Mouse (Mus musculus): ENCODE data around the gene Chd5. TPM values are rescaled to one million over a fixed set of nuclear protein-coding genes. Genes with fewer than 3 reads are reported as not detected.

The Chd5 gene
- polyA plus RNA-seq, 1 experiment from 2014 or later: 53.7 TPM

DNA sequence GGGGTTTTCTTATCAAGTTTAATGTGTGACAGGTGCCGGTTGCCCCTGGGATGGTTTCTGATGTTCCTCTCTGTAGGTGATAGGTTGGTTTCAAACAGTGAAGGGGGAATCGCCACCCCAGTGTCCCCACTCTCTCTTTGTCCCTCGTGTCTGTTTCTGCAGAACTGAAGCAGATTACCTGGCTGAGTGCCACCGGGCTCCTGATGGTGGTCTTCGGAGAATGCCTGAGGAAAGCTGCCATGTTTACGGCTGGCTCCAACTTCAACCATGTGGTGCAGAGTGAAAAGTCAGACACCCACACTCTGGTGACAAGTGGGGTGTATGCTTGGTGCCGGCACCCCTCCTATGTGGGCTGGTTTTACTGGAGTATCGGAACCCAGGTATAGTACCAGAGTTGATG is 38.1 kb upstream of the Chd5 start:
- H3K9me3 ChIP-seq (replicated peaks): no peaks in the 10 kb centered on the region
- WGBS: 87% methylated on average over 8 of the region's 8 CpGs
- no peak overlapping the region for H3K27ac ChIP-seq (replicated peaks)
- no peak for ATAC-seq (ENCODE audit: low FRiP score)
- H3K36me3 ChIP-seq: peaks cover 50% of the 10 kb centered on the region
- no peak overlapping the region for H3K4me3 ChIP-seq (replicated peaks)
- H3K4me1 ChIP-seq: peaks cover 29% of the 10 kb centered on the region
- peaks cover 7% of the 10 kb centered on the region for H3K27me3 ChIP-seq (replicated peaks)
- H3K9ac ChIP-seq (replicated peaks): no peak overlapping the region
- no peak overlapping the region for H3K4me2 ChIP-seq

DNA sequence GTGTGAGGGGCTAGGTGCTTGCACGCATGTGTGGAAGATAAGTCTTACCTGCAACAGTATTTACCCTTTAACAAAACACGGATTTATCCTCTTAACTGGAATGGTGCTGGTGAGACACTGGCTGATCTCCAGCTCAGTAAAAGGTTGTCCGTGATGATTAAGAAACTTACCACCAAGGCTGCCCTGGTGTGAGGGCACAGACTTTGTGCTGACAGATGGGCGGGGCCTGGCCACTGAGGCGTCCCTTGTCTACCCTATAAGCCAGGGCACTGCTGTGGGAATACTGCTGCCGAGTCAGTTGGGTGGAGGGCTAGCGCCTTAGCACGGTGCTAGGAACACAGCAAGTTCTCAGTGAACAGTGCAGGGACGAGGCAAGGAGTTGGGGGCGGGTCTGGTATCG is 36.4 kb upstream of the Chd5 start:
- H3K9ac ChIP-seq (replicated peaks): no peak overlapping the region; the same call in 1 of the 2 replicates
- H3K4me2 ChIP-seq: no peak overlapping the region
- no peaks in the 10 kb centered on the region for H3K9me3 ChIP-seq (replicated peaks)
- H3K4me1 ChIP-seq: peaks cover 33% of the 10 kb centered on the region
- no peak overlapping the region for H3K4me3 ChIP-seq (replicated peaks)
- no peaks in the 10 kb centered on the region for H3K27me3 ChIP-seq (replicated peaks)
- no peak for ATAC-seq (ENCODE audit: low FRiP score)
- peaks cover 50% of the 10 kb centered on the region for H3K36me3 ChIP-seq
- no peak overlapping the region for H3K27ac ChIP-seq (replicated peaks)
- WGBS: 75% methylated on average over 11 of the region's 11 CpGs

DNA sequence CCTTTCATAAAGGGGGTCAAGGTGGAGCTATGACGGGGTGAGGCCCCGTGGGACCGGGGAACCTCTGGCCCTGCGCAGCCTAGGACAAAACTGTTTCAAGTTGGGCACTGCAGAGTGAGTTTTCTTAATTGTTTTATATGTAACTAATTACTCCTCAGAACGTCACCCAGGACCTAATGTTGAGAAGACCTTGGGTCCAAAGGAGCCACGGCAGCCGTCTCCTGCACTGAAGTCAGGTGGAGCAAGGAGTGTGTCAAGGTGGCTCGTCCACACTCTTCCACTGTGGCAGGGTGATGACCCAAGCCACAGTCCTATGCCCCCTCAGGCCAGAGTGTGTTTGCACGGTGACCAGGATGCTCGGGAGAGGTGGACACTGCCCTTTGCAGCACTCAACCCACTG is 35.3 kb upstream of the Chd5 start:
- peaks cover 56% of the 10 kb centered on the region for H3K36me3 ChIP-seq
- peaks cover 28% of the 10 kb centered on the region for H3K4me1 ChIP-seq
- no peak overlapping the region for H3K4me3 ChIP-seq (replicated peaks)

DNA sequence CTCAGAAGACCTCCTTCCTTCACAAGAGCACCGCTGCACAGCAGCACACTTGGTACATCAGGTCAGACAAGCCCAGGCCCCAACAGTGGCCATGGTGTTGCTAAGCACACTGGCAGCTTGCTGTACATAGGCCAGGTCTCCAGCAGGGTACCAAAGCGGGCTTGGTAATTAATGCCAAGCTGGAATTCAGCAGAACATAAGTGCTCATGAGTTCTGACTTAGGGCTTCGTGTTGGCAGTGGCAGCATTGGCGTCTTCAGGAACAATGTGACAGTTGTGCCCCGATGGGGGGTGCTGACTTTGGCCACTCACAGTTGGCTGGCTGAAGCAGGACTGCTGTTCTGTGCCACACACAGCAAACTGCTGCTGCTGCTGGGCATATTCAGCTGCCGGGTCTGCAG is 33.8 kb upstream of the Chd5 start:
- WGBS: 74% methylated on average over 6 of the region's 6 CpGs
- Histone ChIP-seq H3K9me3 (replicated peaks) (no peaks in the 10 kb centered on the region), H3K4me2 (no peak overlapping the region), H3K27me3 (replicated peaks) (peaks cover 4% of the 10 kb centered on the region), H3K4me1 (peaks cover 19% of the 10 kb centered on the region), H3K27ac (replicated peaks) (no peak overlapping the region), H3K9ac (replicated peaks) (no peak overlapping the region), H3K36me3 (peaks cover 55% of the 10 kb centered on the region), H3K4me3 (replicated peaks) (no peak overlapping the region)
- ATAC-seq (ENCODE audit: low FRiP score): no peak

More for the DNA sequence above, 35.3 kb upstream of the Chd5 start:
- 94% methylated on average over 10 of the region's 10 CpGs for WGBS
- Histone ChIP-seq H3K27me3 (replicated peaks) (no peaks in the 10 kb centered on the region), H3K9ac (replicated peaks) (no peak overlapping the region), H3K4me2 (no peak overlapping the region), H3K27ac (replicated peaks) (no peak overlapping the region), H3K9me3 (replicated peaks) (no peaks in the 10 kb centered on the region)
- no peak for ATAC-seq (ENCODE audit: low FRiP score)

DNA sequence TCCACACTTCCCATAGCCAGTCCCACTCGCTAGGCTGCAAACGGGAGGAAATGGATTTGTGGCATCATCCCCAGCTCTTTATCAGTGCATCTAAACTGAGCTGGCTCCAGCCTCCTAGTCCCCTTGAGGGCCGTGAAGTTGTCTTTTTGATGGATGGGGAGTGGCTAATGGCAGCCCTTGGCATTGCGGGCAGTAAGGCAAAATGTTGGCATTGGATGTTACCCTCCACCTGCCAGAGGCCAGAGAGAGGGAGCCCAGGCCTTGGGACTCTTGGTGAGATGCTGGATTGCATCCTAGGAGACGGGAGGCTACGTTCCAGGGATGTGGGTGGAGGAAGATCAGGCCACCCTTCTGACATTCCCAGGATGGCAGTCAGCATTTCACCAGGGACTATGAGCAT is 32.5 kb upstream of the Chd5 start:
- no peak for ATAC-seq (ENCODE audit: low FRiP score)
- WGBS: 30% methylated on average over 6 of the region's 6 CpGs
- Histone ChIP-seq H3K4me2 (no peak overlapping the region), H3K9me3 (replicated peaks) (no peaks in the 10 kb centered on the region), H3K9ac (replicated peaks) (no peak overlapping the region), H3K27me3 (replicated peaks) (peaks cover 17% of the 10 kb centered on the region), H3K4me1 (peaks cover 19% of the 10 kb centered on the region), H3K36me3 (peaks cover 44% of the 10 kb centered on the region), H3K4me3 (replicated peaks) (no peak overlapping the region), H3K27ac (replicated peaks) (no peak overlapping the region)

DNA sequence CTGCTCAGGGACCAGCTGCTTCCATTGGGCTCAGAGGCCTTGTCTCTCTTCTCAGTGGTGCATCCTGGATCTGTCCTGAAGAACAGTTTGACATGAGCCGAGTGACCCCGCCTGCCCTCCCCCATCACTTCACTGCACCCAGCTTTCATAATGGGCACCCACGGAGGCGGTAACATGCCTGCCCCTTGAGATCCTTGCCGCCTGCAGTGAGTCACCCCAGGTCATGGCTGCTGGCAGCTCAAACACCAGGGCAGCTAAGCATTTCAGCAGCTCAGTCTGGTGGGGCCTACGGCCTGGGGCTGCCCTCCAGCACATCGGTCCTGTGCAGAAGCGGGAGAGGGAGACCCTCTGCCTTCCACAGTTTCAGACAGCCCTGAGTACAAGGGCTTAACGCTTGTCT is 30.9 kb upstream of the Chd5 start:
- no peak for ATAC-seq (ENCODE audit: low FRiP score)
- Histone ChIP-seq H3K4me3 (replicated peaks) (no peak overlapping the region), H3K27me3 (replicated peaks) (peaks cover 32% of the 10 kb centered on the region), H3K9ac (replicated peaks) (no peak overlapping the region), H3K4me1 (peaks cover 26% of the 10 kb centered on the region), H3K9me3 (replicated peaks) (no peaks in the 10 kb centered on the region), H3K36me3 (peaks cover 31% of the 10 kb centered on the region), H3K27ac (replicated peaks) (no peak overlapping the region), H3K4me2 (no peak overlapping the region)
- WGBS: 80% methylated on average over 9 of the region's 9 CpGs

DNA sequence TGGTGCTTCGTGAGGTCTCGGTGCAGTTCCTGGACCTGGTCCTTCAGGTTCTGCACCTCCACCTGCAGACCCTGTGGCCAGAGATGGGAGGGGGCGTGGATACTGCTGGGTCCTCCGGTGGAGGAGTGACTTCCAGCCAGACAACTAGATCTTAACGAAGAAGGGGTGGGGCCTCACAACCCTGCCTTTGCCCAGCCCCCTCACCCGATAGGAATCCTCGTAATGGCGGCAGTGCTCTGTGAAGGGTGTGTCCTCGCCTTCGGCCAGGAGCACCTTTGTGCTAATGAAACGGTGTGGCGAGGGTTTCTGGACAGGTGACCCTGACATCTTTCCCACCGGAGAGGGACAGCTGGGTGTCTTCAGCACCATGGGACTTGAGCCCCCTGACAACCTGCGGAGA is 26.3 kb upstream of the Chd5 start:
- Histone ChIP-seq H3K27me3 (replicated peaks) (peaks cover 79% of the 10 kb centered on the region), H3K4me2 (peak overlapping the region; percentile 64), H3K4me1 (peaks cover 37% of the 10 kb centered on the region), H3K9me3 (replicated peaks) (no peaks in the 10 kb centered on the region), H3K36me3 (peaks cover 6% of the 10 kb centered on the region; the same call in 1 of the 2 replicates), H3K4me3 (replicated peaks) (peak overlapping the region; percentile 39), H3K9ac (replicated peaks) (no peak overlapping the region), H3K27ac (replicated peaks) (no peak overlapping the region)
- ATAC-seq (ENCODE audit: low FRiP score): no peak
- WGBS: 3% methylated on average over 14 of the region's 14 CpGs

DNA sequence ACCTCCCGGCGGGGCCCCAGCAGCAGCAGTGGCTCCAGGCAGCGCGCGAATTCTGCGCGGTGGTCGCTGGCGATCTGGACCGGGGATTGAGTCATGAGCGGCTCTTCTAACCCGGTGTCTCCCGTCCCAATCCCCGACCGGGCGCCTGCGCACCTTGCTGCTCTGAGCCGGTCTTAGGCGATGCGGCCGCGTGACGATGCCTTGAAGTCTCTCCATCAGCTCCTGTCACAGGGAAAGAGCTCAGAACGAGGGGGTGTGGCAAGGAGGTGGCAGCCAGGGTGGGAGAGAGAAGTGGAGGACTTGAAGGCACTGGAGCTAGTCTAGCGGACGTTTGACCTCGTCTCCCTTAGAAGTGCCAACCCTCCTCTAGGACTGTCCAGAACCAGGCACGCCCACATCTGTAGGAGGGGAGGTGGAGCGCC is 25.2 kb upstream of the Chd5 start:
- H3K4me1 ChIP-seq: peaks cover 37% of the 10 kb centered on the region
- peaks cover 89% of the 10 kb centered on the region for H3K27me3 ChIP-seq (replicated peaks)
- H3K27ac ChIP-seq (replicated peaks): 0 out of 2 replicates have a peak overlapping the region, but pooled peaks have one; percentile 33
- H3K4me2 ChIP-seq: peak overlapping the region; percentile 64
- no peaks in the 10 kb centered on the region for H3K36me3 ChIP-seq
- H3K9ac ChIP-seq (replicated peaks): peak overlapping the region; percentile 44
- WGBS: under 1% methylated on average over 29 of the region's 29 CpGs
- H3K9me3 ChIP-seq (replicated peaks): no peaks in the 10 kb centered on the region
- peak; percentile 55 for ATAC-seq (ENCODE audit: low FRiP score)
- H3K4me3 ChIP-seq (replicated peaks): peak overlapping the region; percentile 39

DNA sequence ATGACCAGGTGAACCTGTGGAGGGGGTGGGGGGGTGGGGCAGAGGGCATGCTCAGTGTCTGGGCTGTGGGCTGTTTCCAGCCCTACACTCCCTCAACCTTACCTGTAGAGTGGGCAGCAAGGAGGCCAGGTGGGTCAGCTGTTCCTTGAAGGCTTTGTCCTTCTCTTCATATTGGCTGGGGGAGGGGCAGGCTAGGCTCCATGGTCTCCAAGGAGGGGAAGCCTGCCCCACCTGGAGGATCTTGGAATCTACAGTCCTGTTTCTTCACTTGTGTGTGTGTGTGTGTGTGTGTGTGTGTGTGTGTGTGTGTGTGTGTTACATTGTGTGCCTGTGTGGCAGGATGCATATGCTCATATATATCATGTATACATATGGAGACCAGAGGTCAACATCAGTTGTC is 24.5 kb upstream of the Chd5 start:
- no peaks in the 10 kb centered on the region for H3K9me3 ChIP-seq (replicated peaks)
- peak overlapping the region; percentile 39 for H3K4me3 ChIP-seq (replicated peaks)
- no peak overlapping the region for H3K9ac ChIP-seq (replicated peaks)
- H3K36me3 ChIP-seq: no peaks in the 10 kb centered on the region
- H3K4me1 ChIP-seq: peaks cover 44% of the 10 kb centered on the region
- no peak overlapping the region for H3K27ac ChIP-seq (replicated peaks)
- H3K4me2 ChIP-seq: peak overlapping the region; percentile 64
- ATAC-seq (ENCODE audit: low FRiP score): peak; percentile 44
- H3K27me3 ChIP-seq (replicated peaks): peaks cover 92% of the 10 kb centered on the region

DNA sequence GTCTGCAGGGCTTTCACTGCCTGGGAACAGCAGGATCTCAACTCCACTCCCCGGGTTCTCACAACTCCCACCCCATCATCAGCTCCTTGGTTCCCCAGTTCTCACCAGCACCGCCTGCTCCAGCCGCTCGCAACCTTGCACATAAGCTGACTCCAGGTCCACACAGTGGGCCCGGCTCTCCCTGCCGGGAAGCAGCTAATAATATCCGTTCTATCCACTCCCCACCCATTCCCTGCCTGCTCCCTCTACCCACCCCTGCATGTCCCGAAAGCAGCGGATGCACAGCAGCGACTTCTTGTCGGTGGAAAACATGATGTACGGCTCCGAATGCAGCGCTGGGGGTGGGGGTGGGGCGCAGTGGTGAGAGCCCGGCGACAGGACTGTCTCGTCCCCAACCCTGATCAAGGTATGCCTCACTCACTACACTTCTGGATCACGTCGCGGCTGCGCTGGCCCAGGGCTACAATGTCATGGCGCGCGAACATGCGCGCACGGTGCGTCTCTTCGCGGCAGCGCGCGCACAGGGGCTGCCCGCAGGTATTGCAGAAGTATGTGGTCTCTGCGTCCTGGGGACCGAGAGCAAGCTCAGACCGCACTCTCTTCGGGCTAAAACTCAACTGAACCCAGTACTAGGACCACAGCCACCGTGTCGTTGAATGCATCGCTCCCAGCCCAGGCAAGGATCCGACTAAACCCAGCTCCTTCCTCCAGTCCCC is 22.8 kb upstream of the Chd5 start:
- Histone ChIP-seq H3K4me3 (replicated peaks) (peak overlapping the region; percentile 38), H3K9ac (replicated peaks) (peak overlapping the region; percentile 23; the same call in 1 of the 2 replicates), H3K9me3 (replicated peaks) (no peaks in the 10 kb centered on the region)

DNA sequence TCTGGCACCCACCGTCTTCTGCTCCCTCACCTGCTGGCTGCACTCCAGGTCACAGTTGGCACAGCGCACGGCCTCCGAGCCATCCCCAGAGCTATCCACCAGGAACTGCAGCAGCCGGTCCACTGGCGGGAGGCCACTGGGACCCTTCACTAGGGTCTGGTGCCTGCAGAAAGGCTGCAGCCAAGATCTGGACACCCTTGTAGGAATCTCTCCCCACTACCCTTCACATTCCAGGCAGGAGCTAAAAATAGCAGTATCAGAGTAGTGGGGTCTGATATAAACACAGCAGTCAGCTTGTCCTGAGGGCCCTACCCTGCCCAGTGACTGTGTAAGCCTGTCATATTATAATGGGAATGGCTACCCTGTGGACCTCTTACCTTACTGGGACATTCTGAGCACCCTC is 20.8 kb upstream of the Chd5 start:
- Histone ChIP-seq H3K36me3 (no peaks in the 10 kb centered on the region), H3K4me1 (peaks cover 36% of the 10 kb centered on the region), H3K27me3 (replicated peaks) (peaks cover 59% of the 10 kb centered on the region), H3K4me3 (replicated peaks) (no peak overlapping the region), H3K4me2 (no peak overlapping the region), H3K27ac (replicated peaks) (no peak overlapping the region), H3K9me3 (replicated peaks) (no peaks in the 10 kb centered on the region), H3K9ac (replicated peaks) (no peak overlapping the region)
- ATAC-seq (ENCODE audit: low FRiP score): no peak
- WGBS: 74% methylated on average over 6 of the region's 6 CpGs

More for the DNA sequence above, 22.8 kb upstream of the Chd5 start:
- Histone ChIP-seq H3K27ac (replicated peaks) (no peak overlapping the region), H3K36me3 (no peaks in the 10 kb centered on the region), H3K4me2 (peak overlapping the region; percentile 63), H3K4me1 (peaks cover 44% of the 10 kb centered on the region), H3K27me3 (replicated peaks) (peaks cover 79% of the 10 kb centered on the region)
- no peak for ATAC-seq (ENCODE audit: low FRiP score)
- 1% methylated on average over 43 of the region's 43 CpGs for WGBS

DNA sequence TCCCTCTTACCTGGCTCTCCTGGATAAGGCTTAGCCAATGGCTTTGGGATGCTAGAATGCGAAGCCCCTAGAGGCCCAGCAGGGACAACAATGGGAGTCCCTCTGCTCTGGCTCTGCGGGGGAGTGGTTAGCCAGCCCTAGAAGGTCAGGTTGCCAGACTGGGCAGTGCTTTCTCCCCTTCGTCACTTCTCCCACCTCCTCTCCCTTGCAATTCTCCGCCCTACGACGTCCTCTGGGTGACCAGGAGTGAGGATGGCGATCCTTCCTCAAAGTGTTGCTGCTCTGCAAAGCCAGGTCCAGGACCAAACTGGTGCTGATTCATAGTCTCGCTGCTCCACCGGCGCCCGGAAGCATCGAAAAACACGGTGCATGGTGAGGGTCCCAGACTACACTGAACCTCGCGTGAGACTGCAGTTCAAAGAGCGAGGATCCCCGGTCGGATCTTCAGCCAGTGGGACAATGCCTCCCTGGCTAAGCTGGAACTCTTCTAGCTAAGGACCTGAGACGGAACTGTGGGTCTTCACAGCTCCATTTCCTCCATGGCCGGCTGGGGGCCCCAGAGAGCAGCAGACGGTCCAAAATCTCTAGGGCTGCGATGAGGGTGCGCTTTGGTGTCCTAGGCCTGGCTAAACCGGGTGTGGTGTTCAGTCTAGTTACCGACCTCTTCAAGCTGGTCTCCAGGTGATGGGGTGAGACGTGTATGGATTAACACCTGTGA is 19.8 kb upstream of the Chd5 start, which contains the start of gene Rnf207:
TSS of gene Rnf207 (minus strand) at position 477 of the 718 bp plus-strand sequence.
- Histone ChIP-seq H3K27me3 (replicated peaks) (peaks cover 48% of the 10 kb centered on the region), H3K4me2 (peak within 1 kb of the TSS; percentile 39), H3K4me1 (peaks cover 25% of the 10 kb centered on the region), H3K9ac (replicated peaks) (no peak within 1 kb of the TSS), H3K9me3 (replicated peaks) (no peaks in the 10 kb centered on the region), H3K27ac (replicated peaks) (no peak within 1 kb of the TSS), H3K36me3 (no peaks in the 10 kb centered on the region), H3K4me3 (replicated peaks) (peak within 1 kb of the TSS; percentile 17; the same call in 1 of the 2 replicates)
- no peak for ATAC-seq (ENCODE audit: low FRiP score)
- WGBS: 6% methylated on average over 26 of the region's 26 CpGs

Measured in neural tube, embryonic 15.5 days (tissue).